Mouse (Mus musculus): ENCODE measurements around the gene Col25a1. TPM values are rescaled to one million over a fixed set of nuclear protein-coding genes. Genes with fewer than 3 reads are reported as not detected.

The Col25a1 gene
- polyA plus RNA-seq, 1 experiment from 2014 or later: 7.0 TPM

DNA sequence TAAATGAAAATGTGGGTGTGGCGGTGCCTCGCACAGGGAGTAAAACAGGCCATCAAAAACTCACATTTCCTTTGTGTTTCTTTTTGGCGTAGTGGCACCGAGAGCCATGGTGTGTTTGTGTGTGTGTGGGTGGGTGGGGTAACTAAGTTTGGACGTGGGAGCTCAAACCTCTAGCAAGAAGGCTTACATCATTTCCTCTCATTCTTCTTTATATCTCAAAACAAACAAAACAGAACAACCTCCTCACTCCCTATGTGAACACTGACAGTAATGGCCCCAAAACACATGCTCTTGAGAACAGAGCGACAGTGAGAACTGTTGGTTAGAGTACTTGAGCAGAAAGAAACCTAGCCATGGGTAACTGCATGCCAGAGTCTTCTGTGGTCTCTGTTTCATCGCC is 121.1 kb downstream of the Col25a1 start:
- whole genome bisulfite sequencing: 64% methylated on average over 7 of the region's 7 CpGs
- TF ChIP-seq CTCF (IDR thresholded peaks at IDR 0.05) (no peak), EP300 (IDR thresholded peaks at IDR 0.05) (peak; percentile 47; the same call in 1 of the 2 replicates)

GRCm38 (mm10) chr3:130256059-130256458 is 124.8 kb downstream of the Col25a1 start:
- 61% methylated on average over 3 of the region's 3 CpGs for WGBS
- Histone ChIP-seq H3K27ac (ENCODE audit: low read length) (no peak overlapping the region), H3K4me3 (ENCODE audit: low read depth, low read length) (no peak overlapping the region), H3K9ac (replicated peaks; ENCODE audit: low read depth) (no peak overlapping the region), H3K4me2 (replicated peaks; ENCODE audit: low read depth, low read length) (no peak overlapping the region), H3K36me3 (ENCODE audit: insufficient read depth, low read length) (no peaks in the 10 kb centered on the region), H3K4me1 (ENCODE audit: insufficient read depth, low read depth, low read length) (no peaks in the 10 kb centered on the region), H3K9me3 (ENCODE audit: low read length) (no peaks in the 10 kb centered on the region), H3K27me3 (replicated peaks; ENCODE audit: insufficient read depth, low read length) (no peaks in the 10 kb centered on the region)
- ATAC-seq: no peak
- TF ChIP-seq EP300 (IDR thresholded peaks at IDR 0.05) (no peak), CTCF (IDR thresholded peaks at IDR 0.05) (no peak)
- DNase-seq (ENCODE audit: low spot score): no peak

More for the DNA sequence above, 121.1 kb downstream of the Col25a1 start:
- peak; percentile 73 for ATAC-seq
- Histone ChIP-seq H3K27ac (ENCODE audit: low read length) (peak overlapping the region; percentile 38; the same call in 1 of the 2 replicates), H3K9me3 (ENCODE audit: low read length) (no peaks in the 10 kb centered on the region), H3K27me3 (replicated peaks; ENCODE audit: insufficient read depth, low read length) (no peaks in the 10 kb centered on the region), H3K9ac (replicated peaks; ENCODE audit: low read depth) (no peak overlapping the region), H3K36me3 (ENCODE audit: insufficient read depth, low read length) (no peaks in the 10 kb centered on the region), H3K4me3 (ENCODE audit: low read depth, low read length) (no peak overlapping the region), H3K4me1 (ENCODE audit: insufficient read depth, low read depth, low read length) (no peaks in the 10 kb centered on the region), H3K4me2 (replicated peaks; ENCODE audit: low read depth, low read length) (no peak overlapping the region)
- peak; percentile 66 for DNase-seq (ENCODE audit: low spot score)

DNA sequence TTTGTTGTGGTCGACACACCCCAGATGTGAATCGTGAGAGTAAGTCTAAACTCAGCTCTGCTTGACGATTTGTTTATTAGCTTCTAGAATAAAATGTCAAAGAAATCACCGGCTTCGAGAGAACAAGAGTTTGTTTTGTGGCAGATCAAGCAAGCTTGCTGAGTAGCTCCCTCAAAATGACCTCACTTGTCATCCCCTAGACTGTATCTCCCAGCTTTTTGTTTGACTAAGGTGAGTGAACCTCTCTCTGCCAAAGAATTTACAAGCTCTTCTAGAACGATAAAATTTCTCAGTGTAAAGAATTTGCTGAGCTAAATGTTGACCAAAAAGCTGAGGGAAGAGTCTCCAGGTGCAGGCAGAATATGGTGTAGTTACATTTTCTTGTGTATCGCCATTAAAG is 125.3 kb downstream of the Col25a1 start:
- Histone ChIP-seq H3K4me3 (ENCODE audit: low read depth, low read length) (no peak overlapping the region), H3K4me2 (replicated peaks; ENCODE audit: low read depth, low read length) (no peak overlapping the region), H3K4me1 (ENCODE audit: insufficient read depth, low read depth, low read length) (no peaks in the 10 kb centered on the region), H3K27me3 (replicated peaks; ENCODE audit: insufficient read depth, low read length) (no peaks in the 10 kb centered on the region), H3K27ac (ENCODE audit: low read length) (no peak overlapping the region), H3K9ac (replicated peaks; ENCODE audit: low read depth) (no peak overlapping the region), H3K36me3 (ENCODE audit: insufficient read depth, low read length) (no peaks in the 10 kb centered on the region), H3K9me3 (ENCODE audit: low read length) (no peaks in the 10 kb centered on the region)
- TF ChIP-seq CTCF (IDR thresholded peaks at IDR 0.05) (no peak), EP300 (IDR thresholded peaks at IDR 0.05) (no peak)
- 43% methylated on average over 7 of the region's 7 CpGs for WGBS
- ATAC-seq (no peak), DNase-seq (ENCODE audit: low spot score) (no peak)

- Histone ChIP-seq H3K4me1 (ENCODE audit: insufficient read depth, low read depth, low read length) (no peaks in the 10 kb centered on the region), H3K9me3 (ENCODE audit: low read length) (no peaks in the 10 kb centered on the region), H3K27ac (ENCODE audit: low read length) (no peak overlapping the region), H3K36me3 (ENCODE audit: insufficient read depth, low read length) (no peaks in the 10 kb centered on the region), H3K4me2 (replicated peaks; ENCODE audit: low read depth, low read length) (no peak overlapping the region), H3K4me3 (ENCODE audit: low read depth, low read length) (no peak overlapping the region), H3K9ac (replicated peaks; ENCODE audit: low read depth) (no peak overlapping the region), H3K27me3 (replicated peaks; ENCODE audit: insufficient read depth, low read length) (no peaks in the 10 kb centered on the region)
- ATAC-seq (no peak), DNase-seq (ENCODE audit: low spot score) (no peak)
- TF ChIP-seq CTCF (IDR thresholded peaks at IDR 0.05) (peak; percentile 46), EP300 (IDR thresholded peaks at IDR 0.05) (no peak)
- WGBS: 92% methylated on average over 2 of the region's 2 CpGs
These were observed 128.4 kb downstream of the Col25a1 start for GRCm38 (mm10) chr3:130259670-130260069.

DNA sequence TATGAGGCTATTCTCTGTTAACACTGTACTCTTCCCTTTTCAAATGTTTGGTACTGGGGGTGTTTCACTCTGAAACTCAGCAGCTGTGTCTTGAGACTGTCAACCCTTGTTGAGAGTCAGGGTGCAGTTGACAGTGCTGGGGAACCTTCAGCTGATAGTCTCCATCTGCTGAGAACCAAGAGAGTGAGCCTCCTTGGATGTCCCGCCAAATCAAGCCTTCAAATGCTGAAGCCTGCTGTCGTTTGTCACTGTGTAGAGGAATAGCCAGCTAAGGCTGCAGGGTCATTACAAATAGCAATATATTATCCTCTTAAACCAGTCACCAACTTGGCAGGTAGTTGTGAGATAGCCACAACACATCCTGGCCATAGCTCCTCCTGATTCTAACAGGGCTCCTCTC is 129.0 kb downstream of the Col25a1 start:
- H3K4me1 ChIP-seq (ENCODE audit: insufficient read depth, low read depth, low read length): no peaks in the 10 kb centered on the region
- no peaks in the 10 kb centered on the region for H3K9me3 ChIP-seq (ENCODE audit: low read length)
- H3K4me2 ChIP-seq (replicated peaks; ENCODE audit: low read depth, low read length): no peak overlapping the region
- H3K27ac ChIP-seq (ENCODE audit: low read length): no peak overlapping the region
- H3K4me3 ChIP-seq (ENCODE audit: low read depth, low read length): no peak overlapping the region
- H3K27me3 ChIP-seq (replicated peaks; ENCODE audit: insufficient read depth, low read length): no peaks in the 10 kb centered on the region
- no peak overlapping the region for H3K9ac ChIP-seq (replicated peaks; ENCODE audit: low read depth)
- peak; percentile 49 for DNase-seq (ENCODE audit: low spot score)
- TF ChIP-seq EP300 (IDR thresholded peaks at IDR 0.05): no peak
- no peak for TF ChIP-seq CTCF (IDR thresholded peaks at IDR 0.05)
- WGBS: 54% methylated on average over 2 of the region's 2 CpGs
- peak; percentile 73 for ATAC-seq
- H3K36me3 ChIP-seq (ENCODE audit: insufficient read depth, low read length): no peaks in the 10 kb centered on the region

DNA sequence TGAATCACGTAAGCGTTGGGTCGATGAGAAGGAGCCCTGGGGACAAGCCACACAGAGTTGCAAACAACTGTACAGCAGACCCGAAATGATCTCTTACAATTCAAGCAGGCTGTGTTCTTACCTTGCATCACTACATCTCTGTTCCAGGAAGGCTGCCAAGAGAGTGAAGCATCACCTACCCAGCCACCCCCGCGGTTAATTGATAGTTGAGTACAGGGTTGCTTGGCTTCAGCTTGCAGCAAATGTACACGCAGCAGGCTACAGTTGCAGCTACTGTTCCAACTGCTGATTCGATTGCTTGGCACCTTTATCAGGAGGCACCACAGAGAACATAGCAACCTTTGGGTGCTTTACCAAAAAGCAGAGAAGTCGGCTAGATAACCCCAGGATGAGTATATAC is 133.8 kb downstream of the Col25a1 start:
- Histone ChIP-seq H3K9ac (replicated peaks; ENCODE audit: low read depth) (no peak overlapping the region), H3K27ac (ENCODE audit: low read length) (no peak overlapping the region), H3K4me1 (ENCODE audit: insufficient read depth, low read depth, low read length) (no peaks in the 10 kb centered on the region), H3K9me3 (ENCODE audit: low read length) (no peaks in the 10 kb centered on the region), H3K27me3 (replicated peaks; ENCODE audit: insufficient read depth, low read length) (no peaks in the 10 kb centered on the region), H3K4me2 (replicated peaks; ENCODE audit: low read depth, low read length) (no peak overlapping the region), H3K4me3 (ENCODE audit: low read depth, low read length) (no peak overlapping the region), H3K36me3 (ENCODE audit: insufficient read depth, low read length) (no peaks in the 10 kb centered on the region)
- no peak for DNase-seq (ENCODE audit: low spot score)
- TF ChIP-seq EP300 (IDR thresholded peaks at IDR 0.05) (no peak), CTCF (IDR thresholded peaks at IDR 0.05) (no peak)
- ATAC-seq: no peak
- 76% methylated on average over 9 of the region's 9 CpGs for WGBS

DNA sequence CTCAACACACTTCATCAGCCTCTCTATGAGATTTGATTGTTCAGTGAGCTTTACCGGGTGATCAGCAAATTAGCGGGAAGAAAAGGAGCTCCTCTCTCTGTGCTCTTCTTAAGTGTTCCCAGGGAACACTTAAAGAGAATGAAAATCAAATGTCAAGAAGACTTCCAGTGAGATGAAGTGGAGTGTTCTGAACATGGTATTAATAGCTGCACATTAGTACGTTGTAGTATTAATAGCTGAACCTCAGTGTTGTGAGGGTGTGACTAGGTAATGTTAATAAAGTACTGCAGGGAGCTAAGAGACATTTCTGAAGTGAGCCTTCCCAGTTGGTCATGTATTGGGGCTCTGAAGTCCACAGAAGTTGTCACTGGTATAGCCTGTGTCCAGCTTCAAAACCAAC is 139.2 kb downstream of the Col25a1 start:
- TF ChIP-seq EP300 (IDR thresholded peaks at IDR 0.05) (no peak), CTCF (IDR thresholded peaks at IDR 0.05) (no peak)
- no peak overlapping the region for H3K4me3 ChIP-seq (ENCODE audit: low read depth, low read length)
- 84% methylated on average over 3 of the region's 3 CpGs for WGBS

More for the DNA sequence above, 139.2 kb downstream of the Col25a1 start:
- H3K9me3 ChIP-seq (ENCODE audit: low read length): no peaks in the 10 kb centered on the region
- no peaks in the 10 kb centered on the region for H3K4me1 ChIP-seq (ENCODE audit: insufficient read depth, low read depth, low read length)
- no peak overlapping the region for H3K9ac ChIP-seq (replicated peaks; ENCODE audit: low read depth)
- no peaks in the 10 kb centered on the region for H3K36me3 ChIP-seq (ENCODE audit: insufficient read depth, low read length)
- ATAC-seq (no peak), DNase-seq (ENCODE audit: low spot score) (no peak)
- H3K27ac ChIP-seq (ENCODE audit: low read length): no peak overlapping the region
- no peaks in the 10 kb centered on the region for H3K27me3 ChIP-seq (replicated peaks; ENCODE audit: insufficient read depth, low read length)
- no peak overlapping the region for H3K4me2 ChIP-seq (replicated peaks; ENCODE audit: low read depth, low read length)

Measured in lung, postnatal 0 days (tissue).